Mouse (Mus musculus) hindbrain, postnatal 0 days (tissue): ENCODE data around the gene Srp72. TPM values are rescaled to one million over a fixed set of nuclear protein-coding genes. Genes with fewer than 3 reads are reported as not detected.
"Not testable (repeated sequence)": the region's sequence is repeated elsewhere in the genome, so short reads cannot be mapped to it uniquely, and the experiment has no call there.

Source experiments
- ATAC-seq: fragments of 200-750 bp; cut with Nextera tagmentation; 2 replicates; pipeline ENCODE4 v1.8.0; 2017; ENCODE audit warnings: mild to moderate bottlenecking, moderate TSS enrichment, moderate library complexity
- DNase-seq: peaks from one replicate; pipeline ENCODE4 v3.0.0-alpha.2; 2015; ENCODE audit warnings: low spot score
- H3K27ac ChIP-seq: fragments of 300-500 bp; sonication (generic); 2 replicates; pipeline ENCODE4 v1.5.1; 2014; ENCODE audit warnings: mild to moderate bottlenecking
- H3K27me3 ChIP-seq: fragments of 300-500 bp; sonication (generic); 2 replicates; pipeline ENCODE4 v1.6.1; 2014; ENCODE audit warnings: low read length, mixed read lengths; ENCODE audit not compliant: insufficient read depth
- H3K36me3 ChIP-seq: fragments of 300-500 bp; sonication (generic); 2 replicates; pipeline ENCODE4 v1.6.1; 2014; ENCODE audit warnings: low read length, mixed read lengths; ENCODE audit not compliant: insufficient read depth
- H3K4me1 ChIP-seq: fragments of 300-500 bp; sonication (generic); 2 replicates; pipeline ENCODE4 v1.6.1; 2014; ENCODE audit warnings: antibody characterized with exemption, low read length, mixed read lengths; ENCODE audit not compliant: insufficient read depth
- H3K4me2 ChIP-seq: fragments of 300-500 bp; sonication (generic); 2 replicates; pipeline ENCODE4 v1.6.1; 2014; ENCODE audit warnings: low read depth, mild to moderate bottlenecking, low read length, moderate library complexity, mixed read lengths
- H3K4me3 ChIP-seq: fragments of 300-500 bp; sonication (generic); 2 replicates; pipeline ENCODE4 v1.5.1; 2014; ENCODE audit warnings: low read length
- H3K9ac ChIP-seq: fragments of 300-500 bp; sonication (generic); replicated peaks from 2 replicates; pipeline ENCODE4 v1.6.1; 2014; ENCODE audit warnings: mild to moderate bottlenecking, low read length, moderate library complexity, mixed read lengths
- H3K9me3 ChIP-seq: fragments of 300-500 bp; sonication (generic); 2 replicates; pipeline ENCODE4 v1.6.1; 2016; ENCODE audit warnings: low read length, mixed read lengths
- CTCF ChIP-seq: IDR thresholded peaks from 2 replicates; pipeline ENCODE4 v1.5.1; 2016; ENCODE audit warnings: antibody characterized with exemption, control low read depth, low read depth
- WGBS: fragments of 180-500 bp; shearing (Covaris S2); extraction: QIAGEN DNeasy Blood & Tissue Kit; methylation state at CpG from one replicate; pipeline ENCODE4 v1.1.7; 2014; 5-methylcytosine and 5-hydroxymethylcytosine counted together
- polyA plus RNA-seq: library from polyadenylated mRNA; unstranded; fragments of >200 nt; fragmentation: Nextera tagmentation; extraction: Ambion mirVana; gene quantifications from 2 replicates; pipeline ENCODE4 v1.2.1, GENCODE M21; 2015
- total RNA-seq: library from RNA; depleted of rRNA; stranded (reverse); fragments of >200 nt; gene quantifications from 2 replicates; pipeline ENCODE4 v1.2.3, GENCODE M21; 2014

Srp72 gene
- total and polyA plus RNA-seq, 2 experiments from 2014 or later = 53.0 to 78.7 TPM

GRCm38 (mm10) chr5:76962545-76962944 lies 11.9 kb upstream of the Srp72 start:
- peaks cover 46% of the 10 kb centered on the region for H3K36me3 ChIP-seq

GRCm38 (mm10) chr5:76964651-76965050 lies 9.8 kb upstream of the Srp72 start:
- no peaks in the 10 kb centered on the region for H3K9me3 ChIP-seq
- peaks cover 42% of the 10 kb centered on the region for H3K36me3 ChIP-seq
- no peak overlapping the region for H3K4me2 ChIP-seq
- H3K9ac ChIP-seq = no peak overlapping the region
- no peaks in the 10 kb centered on the region for H3K27me3 ChIP-seq
- 0 out of 2 replicates have a peak, but pooled peaks have one; percentile 11 for TF ChIP-seq CTCF
- WGBS = 92% methylated on average over 3 of the region's 3 CpGs
- H3K4me3 ChIP-seq = no peak overlapping the region
- ATAC-seq (no peak), DNase-seq (no peak)
- no peaks in the 10 kb centered on the region for H3K4me1 ChIP-seq
- H3K27ac ChIP-seq = no peak overlapping the region

More at GRCm38 (mm10) chr5:76962545-76962944, 11.9 kb upstream of the Srp72 start:
- H3K9ac ChIP-seq = no peak overlapping the region
- no peak for DNase-seq
- no peaks in the 10 kb centered on the region for H3K4me1 ChIP-seq
- H3K27me3 ChIP-seq = no peaks in the 10 kb centered on the region
- no peaks in the 10 kb centered on the region for H3K9me3 ChIP-seq
- WGBS = 84% methylated on average over 11 of the region's 11 CpGs
- H3K4me2 ChIP-seq = no peak overlapping the region
- ATAC-seq = no peak
- no peak for TF ChIP-seq CTCF
- H3K27ac ChIP-seq = no peak overlapping the region
- no peak overlapping the region for H3K4me3 ChIP-seq

- Histone ChIP-seq H3K9ac (no peak overlapping the region), H3K27me3 (no peaks in the 10 kb centered on the region), H3K27ac (no peak overlapping the region), H3K9me3 (no peaks in the 10 kb centered on the region), H3K4me2 (no peak overlapping the region), H3K36me3 (peaks cover 25% of the 10 kb centered on the region), H3K4me1 (peaks cover 7% of the 10 kb centered on the region; the same call in 1 of the 2 replicates), H3K4me3 (no peak overlapping the region)
- WGBS = 67% methylated on average over 5 of the region's 5 CpGs
- DNase-seq = no peak
- TF ChIP-seq CTCF = no peak
- ATAC-seq = no peak
Observed at GRCm38 (mm10) chr5:76969250-76969649, 5.2 kb upstream of the Srp72 start.

GRCm38 (mm10) chr5:76971115-76971514 lies 3.4 kb upstream of the Srp72 start:
- H3K9ac ChIP-seq, DNase-seq, H3K27me3 ChIP-seq, H3K27ac ChIP-seq, H3K9me3 ChIP-seq, ATAC-seq, H3K4me3 ChIP-seq, H3K4me2 ChIP-seq: not testable (repeated sequence)
- Histone ChIP-seq H3K4me1 (peaks cover 12% of the 10 kb centered on the region), H3K36me3 (peaks cover 16% of the 10 kb centered on the region)
- WGBS = 89% methylated on average over 1 of the region's 1 CpGs

- no peaks in the 10 kb centered on the region for H3K9me3 ChIP-seq
Observed at GRCm38 (mm10) chr5:76973488-76973887, 995 bp upstream of the Srp72 start.

GRCm38 (mm10) chr5:76974207-76974553 lies 303 bp upstream of the Srp72 start:
- Histone ChIP-seq H3K27ac (peak overlapping the region; percentile 91), H3K4me2 (peak overlapping the region; percentile 97), H3K9me3 (no peaks in the 10 kb centered on the region), H3K4me3 (peak overlapping the region; percentile 84), H3K36me3 (peaks cover 6% of the 10 kb centered on the region; the same call in 1 of the 2 replicates), H3K27me3 (no peaks in the 10 kb centered on the region), H3K4me1 (peaks cover 12% of the 10 kb centered on the region), H3K9ac (peak overlapping the region; percentile 89)
- TF ChIP-seq CTCF = no peak
- ATAC-seq (peak; percentile 22; the same call in 1 of the 2 replicates), DNase-seq (peak; percentile 3)
- 4% methylated on average over 17 of the region's 17 CpGs for WGBS

More at GRCm38 (mm10) chr5:76973488-76973887, 995 bp upstream of the Srp72 start:
- WGBS = 75% methylated on average over 3 of the region's 3 CpGs
- H3K27me3 ChIP-seq = no peaks in the 10 kb centered on the region
- ATAC-seq (no peak), DNase-seq (no peak)
- peak overlapping the region; percentile 89 for H3K9ac ChIP-seq
- peak overlapping the region; percentile 84 for H3K4me3 ChIP-seq
- H3K4me2 ChIP-seq = peak overlapping the region; percentile 97
- H3K4me1 ChIP-seq = peaks cover 12% of the 10 kb centered on the region
- H3K36me3 ChIP-seq = peaks cover 9% of the 10 kb centered on the region; the same call in 1 of the 2 replicates
- no peak overlapping the region for H3K27ac ChIP-seq
- no peak for TF ChIP-seq CTCF

GRCm38 (mm10) chr5:76975736-76976135 lies 1.3 kb downstream of the Srp72 start:
- WGBS = 81% methylated on average over 8 of the region's 8 CpGs
- H3K4me1 ChIP-seq = peaks cover 12% of the 10 kb centered on the region
- TF ChIP-seq CTCF = no peak
- no peaks in the 10 kb centered on the region for H3K9me3 ChIP-seq
- peak overlapping the region; percentile 89 for H3K9ac ChIP-seq
- ATAC-seq = no peak
- peaks cover 16% of the 10 kb centered on the region for H3K36me3 ChIP-seq
- no peak overlapping the region for H3K27ac ChIP-seq
- H3K4me3 ChIP-seq = peak overlapping the region; percentile 84; the same call in 1 of the 2 replicates
- no peaks in the 10 kb centered on the region for H3K27me3 ChIP-seq
- no peak for DNase-seq
- H3K4me2 ChIP-seq = peak overlapping the region; percentile 97
